ENCODE assay signal across 7 mouse cellular contexts in the genomic region with DNA sequence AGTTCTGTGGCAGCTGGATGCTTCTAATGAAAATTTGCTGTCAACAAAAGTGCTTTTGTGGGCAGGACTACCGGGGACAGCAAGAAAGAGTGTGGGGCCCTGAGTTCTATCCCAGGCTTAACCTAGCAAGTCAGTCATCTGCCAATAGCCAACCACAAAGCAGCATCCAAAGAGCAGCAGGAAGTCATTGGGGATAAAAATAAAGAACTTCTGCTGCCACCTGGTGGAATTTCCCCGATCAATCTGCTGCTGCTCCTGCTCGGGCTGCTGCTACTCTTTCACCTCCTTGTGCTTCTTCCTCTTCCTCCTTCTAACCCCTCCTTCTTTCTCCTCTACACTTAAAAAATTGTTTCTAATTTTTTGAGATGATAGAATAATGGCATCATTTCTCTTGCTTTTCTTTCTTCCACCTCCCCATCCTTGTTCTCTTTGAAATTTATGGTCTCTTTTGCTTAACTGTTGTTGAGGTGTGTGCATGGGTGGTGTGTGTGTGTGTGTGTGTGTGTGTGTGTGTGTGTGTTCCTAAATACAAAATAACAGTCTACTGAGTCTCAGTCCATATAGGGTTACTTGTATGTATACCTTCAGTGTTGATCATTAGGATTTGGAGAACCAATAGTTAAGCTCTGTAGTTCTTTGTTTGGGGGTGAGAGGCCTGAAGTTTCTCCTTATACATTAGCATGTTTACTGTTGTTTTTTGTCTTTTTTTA. TPM values are rescaled to one million over a fixed set of nuclear protein-coding genes. Genes with fewer than 3 reads are reported as not detected.
DNase-seq lines count a peak whose midpoint lies in the region; ATAC-seq and TF ChIP-seq lines count a peak whose summit lies in the region.

No protein-coding gene starts in this region.

- peak; percentile 66 to 88 for DNase-seq in adrenal gland, adult (ENCODE audit: inconsistent age in 2 of 2, low spot score in 1 of 2)
- peak; percentile 54 for DNase-seq in gastrocnemius, postnatal 14 days
- DNase-seq in left cerebral cortex, postnatal 36 days (ENCODE audit: low spot score in 2 of 2) = peak; percentile 43 to 48
- DNase-seq in skeletal muscle tissue, adult 2 months (ENCODE audit: low read depth, low spot score) = peak; percentile 56

- H3K4me2 ChIP-seq in intestine, postnatal 0 days (replicated peaks; ENCODE audit: low read depth) = no peak overlapping the region
- no peak overlapping the region for H3K4me2 ChIP-seq in midbrain, embryonic 13.5 days (replicated peaks)

- H3K27ac ChIP-seq in intestine, postnatal 0 days (ENCODE audit: low read depth, low read length) = no peak overlapping the region
- H3K27ac ChIP-seq in midbrain, embryonic 13.5 days = no peak overlapping the region

- intact Hi-C loops in gastrocnemius, postnatal 14 days (cut with DNase I; ENCODE audit: low total_unique reads) = loop anchor here (5.0 kb wide), 1 partner anchor 217 kb away; the partner anchor contains the start of gene Erap1
- intact Hi-C loops in left cerebral cortex, postnatal 36 days (cut with DNase I) = loop anchor here (1.0 kb wide), 1 partner anchor 215 kb away; the partner anchor contains the start of gene Erap1

- no peaks in the 10 kb centered on the region for H3K4me1 ChIP-seq in intestine, postnatal 0 days (replicated peaks; ENCODE audit: control insufficient read depth, insufficient read depth, low read length)
- no peaks in the 10 kb centered on the region for H3K4me1 ChIP-seq in midbrain, embryonic 13.5 days (replicated peaks)

- TF ChIP-seq CTCF in intestine, postnatal 0 days (IDR thresholded peaks at IDR 0.05; ENCODE audit: low read depth) = peak; percentile 78

- H3K4me3 ChIP-seq in intestine, postnatal 0 days (ENCODE audit: low read depth, low read length) = no peak overlapping the region
- H3K4me3 ChIP-seq in midbrain, embryonic 13.5 days (replicated peaks) = no peak overlapping the region

- H3K36me3 ChIP-seq in intestine, postnatal 0 days (ENCODE audit: control insufficient read depth, insufficient read depth) = no peaks in the 10 kb centered on the region
- no peaks in the 10 kb centered on the region for H3K36me3 ChIP-seq in midbrain, embryonic 13.5 days

- no peak overlapping the region for H3K9ac ChIP-seq in intestine, postnatal 0 days (ENCODE audit: low read depth, low read length)
- H3K9ac ChIP-seq in midbrain, embryonic 13.5 days (replicated peaks) = no peak overlapping the region

- WGBS in intestine, postnatal 0 days = 8% methylated on average over 3 of the region's 3 CpGs
- 8% methylated on average over 3 of the region's 3 CpGs for WGBS in midbrain, embryonic 13.5 days

- no peaks in the 10 kb centered on the region for H3K9me3 ChIP-seq in intestine, postnatal 0 days (ENCODE audit: control insufficient read depth)
- H3K9me3 ChIP-seq in midbrain, embryonic 13.5 days = no peaks in the 10 kb centered on the region

- no peaks in the 10 kb centered on the region for H3K27me3 ChIP-seq in intestine, postnatal 0 days (replicated peaks; ENCODE audit: control insufficient read depth, insufficient read depth, low read length)
- no peaks in the 10 kb centered on the region for H3K27me3 ChIP-seq in midbrain, embryonic 13.5 days

- peak; percentile 100 for ATAC-seq in common myeloid progenitor, adult 5-6 weeks (replicated peaks; ENCODE audit: low read depth, poor library complexity, severe bottlenecking)
- peak; percentile 75 for ATAC-seq in intestine, postnatal 0 days
- ATAC-seq in midbrain, embryonic 13.5 days = peak; percentile 83

RNA-seq across cellular contexts. Expression of gene Cast, which starts 45.9 kb away (rescaled TPM):
- 64.1 and 75.8 TPM in 2 replicates for total RNA-seq in common myeloid progenitor, adult 5-6 weeks (2017)
- 10 to 100 TPM; 77.0 to 83.3 TPM for total RNA-seq in gastrocnemius, postnatal 14 days (2021)
- polyA plus RNA-seq in intestine, postnatal 0 days (2015; fragmentation: Nextera tagmentation; extraction: Ambion mirVana) = 26.2 and 29.6 TPM in 2 replicates
- 1 to 10 TPM; 6.3 to 9.2 TPM for total RNA-seq in left cerebral cortex, postnatal 36 days (2021)
- polyA plus RNA-seq in midbrain, embryonic 13.5 days (2015; fragmentation: Nextera tagmentation; extraction: Ambion mirVana) = 6.8 and 7.3 TPM in 2 replicates
